Mouse (Mus musculus): ENCODE results near the gene Prkn.
A peak's percentile ranks its signal among the peaks of the same experiment; 100 is the strongest.

Prkn gene

GRCm38 (mm10) chr17:12035386-12035785 is 1195.2 kb downstream of the Prkn start:
- peak; percentile 7 for DNase-seq (ENCODE audit: extremely low spot score, low spot score)

GRCm38 (mm10) chr17:12036205-12036604 is 1196.0 kb downstream of the Prkn start:
- DNase-seq (ENCODE audit: extremely low spot score, low spot score) = peak; percentile 65

GRCm38 (mm10) chr17:12037065-12037464 is 1196.9 kb downstream of the Prkn start:
- peak; percentile 10 for DNase-seq (ENCODE audit: extremely low spot score, low spot score)

- peak; percentile 10 for DNase-seq (ENCODE audit: extremely low spot score, low spot score)
Observed at GRCm38 (mm10) chr17:12037574-12037973, 1197.4 kb downstream of the Prkn start.

- DNase-seq (ENCODE audit: extremely low spot score, low spot score) = peak; percentile 13
Observed at GRCm38 (mm10) chr17:12038499-12038898, 1198.3 kb downstream of the Prkn start.

GRCm38 (mm10) chr17:12039188-12039587 is 1199.0 kb downstream of the Prkn start:
- DNase-seq (ENCODE audit: extremely low spot score, low spot score) = peak; percentile 84

- DNase-seq (ENCODE audit: extremely low spot score, low spot score) = no peak
Observed at GRCm38 (mm10) chr17:12039922-12040321, 1199.7 kb downstream of the Prkn start.

GRCm38 (mm10) chr17:12040546-12040945 is 1200.4 kb downstream of the Prkn start:
- no peak for DNase-seq (ENCODE audit: extremely low spot score, low spot score)

GRCm38 (mm10) chr17:12041091-12041655 is 1201.0 kb downstream of the Prkn start:
- no peak for DNase-seq (ENCODE audit: extremely low spot score, low spot score)

- no peak for DNase-seq (ENCODE audit: extremely low spot score, low spot score)
Observed at GRCm38 (mm10) chr17:12042561-12043256, 1202.5 kb downstream of the Prkn start.

- no peak for DNase-seq (ENCODE audit: extremely low spot score, low spot score)
Observed at GRCm38 (mm10) chr17:12044222-12044621, 1204.0 kb downstream of the Prkn start.

GRCm38 (mm10) chr17:12045861-12046273 is 1205.7 kb downstream of the Prkn start:
- DNase-seq (ENCODE audit: extremely low spot score, low spot score) = no peak

GRCm38 (mm10) chr17:12047032-12047431 is 1206.8 kb downstream of the Prkn start:
- no peak for DNase-seq (ENCODE audit: extremely low spot score, low spot score)

- DNase-seq (ENCODE audit: extremely low spot score, low spot score) = no peak
Observed at GRCm38 (mm10) chr17:12047523-12047922, 1207.3 kb downstream of the Prkn start.

GRCm38 (mm10) chr17:12048695-12049490 is 1208.7 kb downstream of the Prkn start:
- DNase-seq (ENCODE audit: extremely low spot score, low spot score) = no peak

GRCm38 (mm10) chr17:12050261-12050660 is 1210.1 kb downstream of the Prkn start:
- DNase-seq (ENCODE audit: extremely low spot score, low spot score) = no peak

- DNase-seq (ENCODE audit: extremely low spot score, low spot score) = no peak
Observed at GRCm38 (mm10) chr17:12051031-12051430, 1210.8 kb downstream of the Prkn start.

- no peak for DNase-seq (ENCODE audit: extremely low spot score, low spot score)
Observed at GRCm38 (mm10) chr17:12052651-12053050, 1212.5 kb downstream of the Prkn start.

GRCm38 (mm10) chr17:12059041-12059440 is 1218.9 kb downstream of the Prkn start:
- DNase-seq (ENCODE audit: extremely low spot score, low spot score) = no peak

- DNase-seq (ENCODE audit: extremely low spot score, low spot score) = no peak
Observed at GRCm38 (mm10) chr17:12061381-12061780, 1221.2 kb downstream of the Prkn start.

GRCm38 (mm10) chr17:12062861-12063260 is 1222.7 kb downstream of the Prkn start:
- DNase-seq (ENCODE audit: extremely low spot score, low spot score) = no peak

- no peak for DNase-seq (ENCODE audit: extremely low spot score, low spot score)
Observed at GRCm38 (mm10) chr17:12063533-12063932, 1223.3 kb downstream of the Prkn start.
